9 mouse cellular contexts compared by ENCODE assay signal in genomic region chr9:86449581-86449980, GRCm38 (mm10). TPM values are rescaled to one million over a fixed set of nuclear protein-coding genes. Genes with fewer than 3 reads are reported as not detected.
DNase-seq lines count a peak whose midpoint lies in the region; ATAC-seq lines count a peak whose summit lies in the region.
"Had no signal": no experiment of that assay in that cellular context is flagged by ENCODE, and none has a peak within 500 bp of the region (broad histone marks: within the 10 kb centered on the region; RNA-seq: fewer than 3 reads in every experiment).

No protein-coding gene starts in this region.

- ATAC-seq in forebrain, embryonic 16.5 days: peak; percentile 61

- H3K4me2 ChIP-seq in forebrain, embryonic 16.5 days (ENCODE audit: low read length): peak overlapping the region; percentile 41
- H3K4me2 ChIP-seq: limb, embryonic 15.5 days had no signal

- H3K9ac ChIP-seq in forebrain, embryonic 16.5 days (replicated peaks; ENCODE audit: low read depth, low read length): no peak overlapping the region
- H3K9ac ChIP-seq: limb, embryonic 15.5 days had no signal

- H3K27ac ChIP-seq in forebrain, embryonic 16.5 days (ENCODE audit: low read length): no peak overlapping the region
- H3K27ac ChIP-seq: limb, embryonic 15.5 days had no signal

- WGBS in forebrain, embryonic 16.5 days: 5% methylated on average over 11 of the region's 11 CpGs

- no peaks in the 10 kb centered on the region for H3K27me3 ChIP-seq in forebrain, embryonic 16.5 days (replicated peaks; ENCODE audit: control insufficient read depth, insufficient read depth, low read length)
- H3K27me3 ChIP-seq: limb, embryonic 15.5 days had no signal

- no peak overlapping the region for H3K4me3 ChIP-seq in forebrain, embryonic 16.5 days (replicated peaks; ENCODE audit: low read length)
- H3K4me3 ChIP-seq: limb, embryonic 15.5 days had no signal

- peaks cover 11% of the 10 kb centered on the region for H3K4me1 ChIP-seq in forebrain, embryonic 16.5 days (replicated peaks; ENCODE audit: control insufficient read depth, insufficient read depth, low read length)

- peak; percentile 76 for DNase-seq in MN1 (ENCODE audit: low spot score)
- peak; percentile 86 to 92 for DNase-seq in cerebellum, adult 18-20 months
- DNase-seq in heart, postnatal 4 days: peak; percentile 84
- peak; percentile 43 for DNase-seq in layer of hippocampus, adult 9-11 months
- peak; percentile 86 for DNase-seq in lung, postnatal 36 days
- DNase-seq in retina, postnatal 1 day: peak; percentile 84
- DNase-seq in urinary bladder, adult 18-20 months (ENCODE audit: low spot score in 2 of 2): peak; percentile 56 to 74

- no peaks in the 10 kb centered on the region for H3K36me3 ChIP-seq in forebrain, embryonic 16.5 days (ENCODE audit: control insufficient read depth, insufficient read depth)
- H3K36me3 ChIP-seq: limb, embryonic 15.5 days had no signal

- no peaks in the 10 kb centered on the region for H3K9me3 ChIP-seq in forebrain, embryonic 16.5 days (ENCODE audit: control insufficient read depth, low read length)
- H3K9me3 ChIP-seq: limb, embryonic 15.5 days had no signal

RNA-seq across cellular contexts. Expression of gene Ube2cbp, which starts 15.2 kb away (rescaled TPM):
- 4.6 and 5.1 TPM in 2 replicates for polyA plus RNA-seq in forebrain, embryonic 16.5 days (2015; fragmentation: Nextera tagmentation; extraction: Ambion mirVana)
- total RNA-seq in heart, postnatal 4 days (2021): 1 to 10 TPM; 2.6 to 2.9 TPM

RNA-seq across cellular contexts. Expression of gene Dop1a, which starts 17.4 kb away (rescaled TPM):
- polyA plus RNA-seq in forebrain, embryonic 16.5 days (2015; fragmentation: Nextera tagmentation; extraction: Ambion mirVana): 35.9 and 40.8 TPM in 2 replicates
- total RNA-seq in heart, postnatal 4 days (2021): 10 to 100 TPM; 24.0 to 27.0 TPM
